Mouse (Mus musculus) neutrophil, adult 5-6 weeks (primary cell): ENCODE data around the gene BC028528. TPM values are rescaled to one million over a fixed set of nuclear protein-coding genes. Genes with fewer than 3 reads are reported as not detected.

Experiments used
- ATAC-seq: fragments of 151-379, 151-347 bp; 2 replicates; pipeline ENCODE4 v1.8.0; 2017; ENCODE audit warnings: mild to moderate bottlenecking, moderate TSS enrichment; ENCODE audit not compliant: insufficient number of reproducible peaks, poor library complexity, low FRiP score, severe bottlenecking; ENCODE audit errors: extremely low read depth
- total RNA-seq: library from RNA; stranded (forward); fragments of 200-1000 nt; gene quantifications from 2 replicates; pipeline ENCODE4 v1.2.3, GENCODE M21; 2017

Gene BC028528
- total RNA-seq, 1 experiment from 2014 or later: 69.2 TPM

DNA sequence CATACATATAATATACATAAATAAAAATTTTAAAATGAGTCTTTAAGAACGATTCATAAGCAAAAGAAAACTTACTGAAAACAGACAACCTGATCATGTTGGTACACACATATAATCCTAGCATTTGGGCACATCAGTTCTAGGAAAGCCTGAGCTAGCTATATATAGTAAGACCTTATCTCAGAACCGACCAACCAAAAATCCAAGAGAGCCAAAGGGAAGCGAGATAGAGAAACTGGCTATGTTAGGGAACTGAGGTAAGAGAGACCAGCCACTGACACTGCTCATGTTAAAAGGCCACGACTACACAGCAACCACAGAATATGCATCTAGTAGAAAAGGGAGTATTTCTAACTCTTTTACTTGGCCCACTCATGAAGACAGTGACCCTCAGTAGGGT, 41.2 kb downstream of the BC028528 start:
- ATAC-seq: no peak

GRCm38 (mm10) chr3:95842503-95843214, 49.1 kb downstream of the BC028528 start:
- no peak for ATAC-seq

DNA sequence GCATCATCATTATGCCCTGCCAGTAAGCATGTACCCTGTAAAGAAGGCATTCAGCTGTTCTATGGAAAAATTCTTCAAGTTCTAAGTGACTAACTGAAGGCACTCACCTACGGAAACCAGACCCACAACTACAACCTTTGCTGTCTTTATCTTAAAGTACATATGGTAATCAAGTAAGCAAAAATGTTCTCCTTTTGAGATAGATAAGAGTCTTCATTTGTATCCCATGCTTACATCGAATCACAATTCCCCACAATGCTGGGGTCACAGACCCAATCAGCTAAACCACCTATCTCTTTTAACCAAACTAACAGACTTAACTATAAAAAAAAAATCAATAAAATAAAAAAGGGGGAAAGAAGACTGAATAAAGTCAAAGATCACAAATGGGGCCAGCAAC, 52.6 kb downstream of the BC028528 start:
- no peak for ATAC-seq

Other genes starting within 250 kb of the BC028528 start
- 1,463 and 1,559 TPM in 2 replicates for gene Mcl1, start 233.2 kb downstream of the BC028528 start, total RNA-seq
- 0.47 and 0.74 TPM in 2 replicates for gene Adamtsl4, start 204.1 kb downstream of the BC028528 start, total RNA-seq
- 3.8 and 4.5 TPM in 2 replicates for gene Ecm1, start 152.4 kb downstream of the BC028528 start, total RNA-seq
- 35.3 and 46.3 TPM in 2 replicates for gene Tars2, start 131.8 kb downstream of the BC028528 start, total RNA-seq
- 52.3 and 54.8 TPM in 2 replicates for gene Rprd2, start 73.1 kb downstream of the BC028528 start, total RNA-seq
- gene Prpf3, start 36.1 kb downstream of the BC028528 start, total RNA-seq: 56.2 and 62.6 TPM in 2 replicates
- 155 and 192 TPM in 2 replicates for gene Mrps21, start 20.5 kb downstream of the BC028528 start, total RNA-seq
- gene Ciart, start 9.8 kb downstream of the BC028528 start, total RNA-seq: 0.81 and 2.2 TPM in 2 replicates
- gene Aph1a, start 2.0 kb upstream of the BC028528 start, total RNA-seq: 26.9 and 27.1 TPM in 2 replicates
- gene Car14, start 12.7 kb upstream of the BC028528 start, total RNA-seq: not detected in 2 replicates
- 82.9 and 114 TPM in 2 replicates for gene Anp32e, start 37.2 kb upstream of the BC028528 start, total RNA-seq
- gene Plekho1, start 104.0 kb upstream of the BC028528 start, total RNA-seq: 153 and 166 TPM in 2 replicates
- gene Vps45, start 166.5 kb upstream of the BC028528 start, total RNA-seq: 8.4 and 9.7 TPM in 2 replicates
- 47.3 and 48.0 TPM in 2 replicates for gene Otud7b, start 212.5 kb upstream of the BC028528 start, total RNA-seq